Mouse (Mus musculus) spleen, adult 2 months (tissue): ENCODE results near the gene Mrps27.

Source experiments
- CTCF ChIP-seq: fragments of 200-500 bp; IDR thresholded peaks from 2 replicates; pipeline ENCODE4 v1.5.1; 2011; ENCODE audit warnings: mild to moderate bottlenecking, inconsistent platforms; ENCODE audit not compliant: insufficient read depth, insufficient read length, insufficient replicate concordance; ENCODE audit errors: extremely low read depth
- POLR2A ChIP-seq: fragments of 200-500 bp; IDR thresholded peaks from 2 replicates; pipeline ENCODE4 v1.6.1; 2011; ENCODE audit warnings: low read depth, low read length, inconsistent platforms

GRCm38 (mm10) chr13:99395531-99395930 lies 50.9 kb downstream of the Mrps27 start:
- TF ChIP-seq CTCF: no peak
- no peak for TF ChIP-seq POLR2A
